Comparison of ENCODE assay signal across 8 mouse cellular contexts in the genomic region with DNA sequence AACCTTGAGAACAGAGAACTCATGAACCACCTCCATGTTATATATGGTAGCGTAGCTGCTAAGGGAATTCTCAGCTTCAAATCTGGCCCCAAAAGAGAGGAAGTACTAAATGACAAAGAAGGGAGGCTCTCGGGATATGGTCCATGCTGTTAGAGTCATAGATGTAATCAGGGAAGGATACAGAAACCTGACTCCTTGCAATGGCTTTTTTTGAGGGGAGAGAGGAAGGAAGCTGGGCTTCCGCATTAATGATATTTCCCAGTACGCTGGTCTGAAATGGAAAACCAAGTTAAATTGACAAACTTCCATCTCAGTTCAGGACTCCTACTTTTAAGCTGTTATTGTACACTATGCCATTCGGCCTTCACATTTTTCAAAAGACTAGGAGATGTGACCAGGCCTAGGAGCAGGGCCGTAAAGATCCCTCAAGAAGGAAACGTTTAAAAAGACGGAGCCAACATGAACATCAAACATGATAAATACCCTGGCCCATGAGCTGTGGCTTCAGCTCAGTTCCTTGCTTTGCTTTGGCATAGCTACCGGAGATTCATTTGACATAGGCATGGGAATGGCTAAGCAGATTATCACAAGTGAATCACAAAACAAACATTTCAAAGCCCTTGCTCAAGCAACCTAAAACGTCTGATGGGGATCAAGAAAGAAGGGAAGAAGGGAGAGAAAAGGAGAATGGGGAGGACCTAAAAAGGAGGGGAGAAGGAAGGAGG.
A peak's percentile ranks its signal among the peaks of the same experiment; 100 is the strongest.
DNase-seq lines count a peak whose midpoint lies in the region; ATAC-seq and TF ChIP-seq lines count a peak whose summit lies in the region.

No protein-coding gene starts in this region.

- H3K36me3 ChIP-seq in kidney, postnatal 0 days (ENCODE audit: insufficient read depth, low read length), result no peaks in the 10 kb centered on the region
- no peaks in the 10 kb centered on the region for H3K36me3 ChIP-seq in embryonic facial prominence, embryonic 12.5 days
- H3K36me3 ChIP-seq in intestine, embryonic 16.5 days (ENCODE audit: control insufficient read depth, insufficient read depth, low read length), result no peaks in the 10 kb centered on the region
- no peaks in the 10 kb centered on the region for H3K36me3 ChIP-seq in neural tube, embryonic 15.5 days

- DNase-seq in kidney, postnatal 0 days (ENCODE audit: low spot score), result peak; percentile 28
- DNase-seq in kidney, adult 11 months, result no peak
- DNase-seq in urinary bladder, postnatal 14 days (ENCODE audit: low spot score), result no peak
- no peak for DNase-seq in cerebellum, postnatal 14 days
- DNase-seq in adrenal gland, postnatal 14 days, result no peak

- no peak overlapping the region for H3K9ac ChIP-seq in kidney, postnatal 0 days (ENCODE audit: low read depth, low read length)
- H3K9ac ChIP-seq in embryonic facial prominence, embryonic 12.5 days, result no peak overlapping the region
- H3K9ac ChIP-seq in intestine, embryonic 16.5 days (ENCODE audit: low read depth, low read length), result no peak overlapping the region
- H3K9ac ChIP-seq in neural tube, embryonic 15.5 days (replicated peaks), result no peak overlapping the region

- H3K4me1 ChIP-seq in kidney, postnatal 0 days (replicated peaks; ENCODE audit: insufficient read depth, low read length), result peaks cover 13% of the 10 kb centered on the region
- H3K4me1 ChIP-seq in embryonic facial prominence, embryonic 12.5 days, result peaks cover 18% of the 10 kb centered on the region
- H3K4me1 ChIP-seq in intestine, embryonic 16.5 days (ENCODE audit: control insufficient read depth, insufficient read depth, low read length), result peaks cover 12% of the 10 kb centered on the region
- H3K4me1 ChIP-seq in neural tube, embryonic 15.5 days, result peaks cover 17% of the 10 kb centered on the region

- TF ChIP-seq CTCF in kidney, postnatal 0 days (IDR thresholded peaks at IDR 0.05; ENCODE audit: low read depth), result no peak

- H3K27me3 ChIP-seq in kidney, postnatal 0 days (ENCODE audit: insufficient read depth, low read length), result no peaks in the 10 kb centered on the region
- no peaks in the 10 kb centered on the region for H3K27me3 ChIP-seq in embryonic facial prominence, embryonic 12.5 days
- no peaks in the 10 kb centered on the region for H3K27me3 ChIP-seq in intestine, embryonic 16.5 days (replicated peaks; ENCODE audit: control insufficient read depth, insufficient read depth, low read length)
- no peaks in the 10 kb centered on the region for H3K27me3 ChIP-seq in neural tube, embryonic 15.5 days (replicated peaks)

- WGBS in kidney, postnatal 0 days, result 44% methylated on average over 10 of the region's 10 CpGs
- 52% methylated on average over 10 of the region's 10 CpGs for WGBS in embryonic facial prominence, embryonic 12.5 days
- 51% methylated on average over 10 of the region's 10 CpGs for WGBS in intestine, embryonic 16.5 days
- 59% methylated on average over 10 of the region's 10 CpGs for WGBS in neural tube, embryonic 15.5 days

- H3K27ac ChIP-seq in kidney, postnatal 0 days, result peak overlapping the region; percentile 91
- H3K27ac ChIP-seq in embryonic facial prominence, embryonic 12.5 days, result peak overlapping the region; percentile 82
- H3K27ac ChIP-seq in intestine, embryonic 16.5 days (ENCODE audit: low read length), result peak overlapping the region; percentile 80
- peak overlapping the region; percentile 76 for H3K27ac ChIP-seq in neural tube, embryonic 15.5 days (replicated peaks)

- H3K9me3 ChIP-seq in kidney, postnatal 0 days (replicated peaks; ENCODE audit: low read length), result no peaks in the 10 kb centered on the region
- no peaks in the 10 kb centered on the region for H3K9me3 ChIP-seq in embryonic facial prominence, embryonic 12.5 days
- H3K9me3 ChIP-seq in intestine, embryonic 16.5 days (ENCODE audit: control insufficient read depth, low read length), result no peaks in the 10 kb centered on the region
- no peaks in the 10 kb centered on the region for H3K9me3 ChIP-seq in neural tube, embryonic 15.5 days (replicated peaks)

- no peak for ATAC-seq in kidney, postnatal 0 days (replicated peaks; ENCODE audit: low FRiP score, low read depth)
- no peak for ATAC-seq in embryonic facial prominence, embryonic 12.5 days (ENCODE audit: insufficient number of reproducible peaks, insufficient read depth, low FRiP score, low TSS enrichment)
- no peak for ATAC-seq in intestine, embryonic 16.5 days
- no peak for ATAC-seq in neural tube, embryonic 15.5 days (ENCODE audit: low FRiP score)

- H3K4me2 ChIP-seq in kidney, postnatal 0 days (ENCODE audit: low read length), result peak overlapping the region; percentile 18; the same call in 1 of the 2 replicates
- H3K4me2 ChIP-seq in embryonic facial prominence, embryonic 12.5 days (replicated peaks), result no peak overlapping the region
- no peak overlapping the region for H3K4me2 ChIP-seq in intestine, embryonic 16.5 days (ENCODE audit: low read depth, low read length)
- H3K4me2 ChIP-seq in neural tube, embryonic 15.5 days, result no peak overlapping the region

- H3K4me3 ChIP-seq in kidney, postnatal 0 days (replicated peaks; ENCODE audit: low read depth, low read length), result no peak overlapping the region
- no peak overlapping the region for H3K4me3 ChIP-seq in embryonic facial prominence, embryonic 12.5 days
- H3K4me3 ChIP-seq in intestine, embryonic 16.5 days (ENCODE audit: low read length), result no peak overlapping the region
- no peak overlapping the region for H3K4me3 ChIP-seq in neural tube, embryonic 15.5 days (replicated peaks)
